Mouse (Mus musculus): ENCODE results near the gene Kiss1. TPM values are rescaled to one million over a fixed set of nuclear protein-coding genes. Genes with fewer than 3 reads are reported as not detected.

Gene Kiss1
- polyA plus RNA-seq, 1 experiment from 2014 or later: not detected

GRCm38 (mm10) chr1:133370352-133370751, 48.7 kb downstream of the Kiss1 start:
- DNase-seq (ENCODE audit: low spot score) (no peak), ATAC-seq (no peak)
- H3K36me3 ChIP-seq (ENCODE audit: control insufficient read depth, insufficient read depth, low read length): no peaks in the 10 kb centered on the region
- WGBS: 79% methylated on average over 4 of the region's 4 CpGs
- H3K9me3 ChIP-seq (replicated peaks; ENCODE audit: control insufficient read depth, low read length): no peaks in the 10 kb centered on the region
- H3K4me2 ChIP-seq (ENCODE audit: low read length): no peak overlapping the region
- H3K4me1 ChIP-seq (ENCODE audit: control insufficient read depth, insufficient read depth, low read length): peaks cover 5% of the 10 kb centered on the region; the same call in 1 of the 2 replicates
- H3K27ac ChIP-seq (ENCODE audit: low read depth, low read length): no peak overlapping the region
- no peaks in the 10 kb centered on the region for H3K27me3 ChIP-seq (replicated peaks; ENCODE audit: control insufficient read depth, insufficient read depth, low read length)
- no peak overlapping the region for H3K9ac ChIP-seq (ENCODE audit: low read length)
- H3K4me3 ChIP-seq (ENCODE audit: low read depth, low read length): no peak overlapping the region

GRCm38 (mm10) chr1:133371431-133371830, 49.8 kb downstream of the Kiss1 start:
- no peak for ATAC-seq
- 90% methylated on average over 6 of the region's 6 CpGs for WGBS

GRCm38 (mm10) chr1:133372113-133372512, 50.4 kb downstream of the Kiss1 start:
- H3K27ac ChIP-seq (ENCODE audit: low read depth, low read length): no peak overlapping the region
- H3K4me3 ChIP-seq (ENCODE audit: low read depth, low read length): no peak overlapping the region
- ATAC-seq (no peak), DNase-seq (ENCODE audit: low spot score) (no peak)
- H3K9ac ChIP-seq (ENCODE audit: low read length): no peak overlapping the region
- H3K27me3 ChIP-seq (replicated peaks; ENCODE audit: control insufficient read depth, insufficient read depth, low read length): no peaks in the 10 kb centered on the region
- H3K4me1 ChIP-seq (ENCODE audit: control insufficient read depth, insufficient read depth, low read length): peaks cover 5% of the 10 kb centered on the region; the same call in 1 of the 2 replicates
- H3K4me2 ChIP-seq (ENCODE audit: low read length): no peak overlapping the region
- no peaks in the 10 kb centered on the region for H3K9me3 ChIP-seq (replicated peaks; ENCODE audit: control insufficient read depth, low read length)
- WGBS: 80% methylated on average over 8 of the region's 8 CpGs
- H3K36me3 ChIP-seq (ENCODE audit: control insufficient read depth, insufficient read depth, low read length): no peaks in the 10 kb centered on the region

More at GRCm38 (mm10) chr1:133371431-133371830, 49.8 kb downstream of the Kiss1 start:
- Histone ChIP-seq H3K4me2 (ENCODE audit: low read length) (no peak overlapping the region), H3K27ac (ENCODE audit: low read depth, low read length) (no peak overlapping the region), H3K36me3 (ENCODE audit: control insufficient read depth, insufficient read depth, low read length) (no peaks in the 10 kb centered on the region), H3K9ac (ENCODE audit: low read length) (no peak overlapping the region), H3K27me3 (replicated peaks; ENCODE audit: control insufficient read depth, insufficient read depth, low read length) (no peaks in the 10 kb centered on the region), H3K4me1 (ENCODE audit: control insufficient read depth, insufficient read depth, low read length) (peaks cover 5% of the 10 kb centered on the region; the same call in 1 of the 2 replicates), H3K9me3 (replicated peaks; ENCODE audit: control insufficient read depth, low read length) (no peaks in the 10 kb centered on the region), H3K4me3 (ENCODE audit: low read depth, low read length) (no peak overlapping the region)
- DNase-seq (ENCODE audit: low spot score): no peak

- H3K4me3 ChIP-seq (ENCODE audit: low read depth, low read length): no peak overlapping the region
- no peak overlapping the region for H3K9ac ChIP-seq (ENCODE audit: low read length)
- no peaks in the 10 kb centered on the region for H3K36me3 ChIP-seq (ENCODE audit: control insufficient read depth, insufficient read depth, low read length)
- no peaks in the 10 kb centered on the region for H3K27me3 ChIP-seq (replicated peaks; ENCODE audit: control insufficient read depth, insufficient read depth, low read length)
- no peaks in the 10 kb centered on the region for H3K9me3 ChIP-seq (replicated peaks; ENCODE audit: control insufficient read depth, low read length)
- no peaks in the 10 kb centered on the region for H3K4me1 ChIP-seq (ENCODE audit: control insufficient read depth, insufficient read depth, low read length)
- ATAC-seq (no peak), DNase-seq (ENCODE audit: low spot score) (no peak)
- 75% methylated on average over 10 of the region's 10 CpGs for WGBS
- no peak overlapping the region for H3K27ac ChIP-seq (ENCODE audit: low read depth, low read length)
- no peak overlapping the region for H3K4me2 ChIP-seq (ENCODE audit: low read length)
Measured at GRCm38 (mm10) chr1:133375696-133376346, 54.1 kb downstream of the Kiss1 start.

- no peak for ATAC-seq
Measured at GRCm38 (mm10) chr1:133377547-133377946, 55.9 kb downstream of the Kiss1 start.

More at GRCm38 (mm10) chr1:133377547-133377946, 55.9 kb downstream of the Kiss1 start:
- no peak overlapping the region for H3K4me3 ChIP-seq (ENCODE audit: low read depth, low read length)
- H3K4me1 ChIP-seq (ENCODE audit: control insufficient read depth, insufficient read depth, low read length): no peaks in the 10 kb centered on the region
- H3K36me3 ChIP-seq (ENCODE audit: control insufficient read depth, insufficient read depth, low read length): no peaks in the 10 kb centered on the region
- no peaks in the 10 kb centered on the region for H3K27me3 ChIP-seq (replicated peaks; ENCODE audit: control insufficient read depth, insufficient read depth, low read length)
- no peak for DNase-seq (ENCODE audit: low spot score)
- H3K9me3 ChIP-seq (replicated peaks; ENCODE audit: control insufficient read depth, low read length): no peaks in the 10 kb centered on the region
- H3K4me2 ChIP-seq (ENCODE audit: low read length): no peak overlapping the region
- no peak overlapping the region for H3K27ac ChIP-seq (ENCODE audit: low read depth, low read length)
- WGBS: 87% methylated on average over 5 of the region's 5 CpGs
- no peak overlapping the region for H3K9ac ChIP-seq (ENCODE audit: low read length)

Other genes starting within 250 kb of the Kiss1 start
- gene Ppp1r15b, start 190.7 kb upstream of the Kiss1 start, polyA plus RNA-seq (2014; fragmentation: Nextera tagmentation; extraction: Ambion mirVana): 26.6 and 31.6 TPM in 2 replicates
- 7.3 and 9.7 TPM in 2 replicates for gene Plekha6, start 157.7 kb upstream of the Kiss1 start, polyA plus RNA-seq (2014; fragmentation: Nextera tagmentation; extraction: Ambion mirVana)
- gene Golt1a, start 12.1 kb upstream of the Kiss1 start, polyA plus RNA-seq (2014; fragmentation: Nextera tagmentation; extraction: Ambion mirVana): not detected in 2 replicates
- gene Ren1, start 28.6 kb downstream of the Kiss1 start, polyA plus RNA-seq (2014; fragmentation: Nextera tagmentation; extraction: Ambion mirVana): 0.22 TPM in 1 of 2 replicates, not detected in the other
- 4.2 and 5.0 TPM in 2 replicates for gene Etnk2, start 41.7 kb downstream of the Kiss1 start, polyA plus RNA-seq (2014; fragmentation: Nextera tagmentation; extraction: Ambion mirVana)
- 4.2 and 4.3 TPM in 2 replicates for gene Sox13, start 102.5 kb downstream of the Kiss1 start, polyA plus RNA-seq (2014; fragmentation: Nextera tagmentation; extraction: Ambion mirVana)

All from forebrain, embryonic 14.5 days (tissue).